Mouse (Mus musculus) cortical plate, adult 2 months (tissue): ENCODE results near the gene Zgrf1. TPM values are rescaled to one million over a fixed set of nuclear protein-coding genes. Genes with fewer than 3 reads are reported as not detected.

Experiments used
- H3K27ac ChIP-seq: fragments of 200-500 bp; 2 replicates; pipeline ENCODE4 v1.5.1; 2012; ENCODE audit warnings: low read length, control low read depth, inconsistent platforms; ENCODE audit not compliant: insufficient read depth
- H3K4me1 ChIP-seq: fragments of 200-500 bp; 2 replicates; pipeline ENCODE4 v1.6.1; 2011; ENCODE audit warnings: low read length; ENCODE audit not compliant: control insufficient read depth, insufficient read depth
- H3K4me3 ChIP-seq: fragments of 200-500 bp; 2 replicates; pipeline ENCODE4 v1.5.1; 2011; ENCODE audit warnings: mild to moderate bottlenecking, low read length, control low read depth; ENCODE audit not compliant: insufficient read depth
- CTCF ChIP-seq: fragments of 200-500 bp; IDR thresholded peaks from 2 replicates; pipeline ENCODE4 v1.5.1; 2011; ENCODE audit warnings: mild to moderate bottlenecking, control low read depth, low read length; ENCODE audit not compliant: insufficient read depth; ENCODE audit errors: extremely low read depth
- POLR2A ChIP-seq: fragments of 200-500 bp; IDR thresholded peaks from 2 replicates; pipeline ENCODE4 v1.6.1; 2011; ENCODE audit warnings: mild to moderate bottlenecking, low read length, control low read depth; ENCODE audit not compliant: insufficient read depth; ENCODE audit errors: extremely low read depth
- polyA plus RNA-seq: library from polyadenylated mRNA; depleted of rRNA; stranded (reverse); fragments of >200 nt; gene quantifications from 2 replicates; pipeline ENCODE4 v1.2.3, GENCODE M21; 2012; rRNA removed

The Zgrf1 gene
- polyA plus RNA-seq, 1 experiment, result 6.8 TPM

DNA sequence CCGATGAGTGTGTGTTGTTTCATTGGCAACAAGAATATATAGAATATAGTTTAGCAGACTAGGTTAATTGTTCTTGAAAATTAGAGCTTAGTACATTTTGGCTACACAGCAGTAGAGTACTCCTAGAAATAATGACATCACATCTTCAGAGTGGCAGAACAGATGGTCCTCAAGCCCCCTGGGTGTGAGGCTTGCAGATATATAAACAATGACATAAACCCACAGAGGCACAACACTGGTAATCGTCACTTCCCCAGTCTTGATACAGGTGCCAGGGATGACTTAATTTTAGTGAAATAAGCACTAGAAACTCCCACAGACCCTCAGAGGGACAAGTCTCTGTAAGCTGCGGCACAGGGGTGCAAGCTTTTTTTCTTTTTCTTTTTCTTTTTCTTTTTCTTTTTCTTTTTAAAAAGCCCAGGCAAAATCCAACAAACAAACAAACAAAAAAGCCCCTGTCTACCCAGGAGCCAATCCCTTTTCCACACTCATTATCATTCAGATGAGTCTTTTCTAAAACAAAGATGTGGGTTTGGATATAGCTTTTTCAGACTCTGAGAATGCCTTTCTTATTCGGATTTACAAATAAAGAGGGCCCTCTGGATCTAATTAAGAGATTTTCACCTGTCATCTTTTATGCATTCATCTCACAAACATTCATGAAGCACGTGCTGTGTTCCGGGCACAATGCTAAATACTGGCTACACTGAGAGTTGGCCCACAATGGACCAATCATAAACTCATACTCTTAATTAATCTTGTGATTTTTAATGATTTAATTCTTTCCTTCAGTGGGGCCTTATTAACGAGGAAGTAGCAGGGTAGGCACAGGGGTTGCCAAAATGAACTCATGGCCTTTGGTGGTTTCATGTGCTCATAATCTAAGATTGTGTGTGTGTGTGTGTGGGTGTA, 98.7 kb downstream of the Zgrf1 start:
- H3K4me1 ChIP-seq, result no peaks in the 10 kb centered on the region
- no peak overlapping the region for H3K4me3 ChIP-seq
- no peak overlapping the region for H3K27ac ChIP-seq
- no peak for TF ChIP-seq POLR2A
- no peak for TF ChIP-seq CTCF

DNA sequence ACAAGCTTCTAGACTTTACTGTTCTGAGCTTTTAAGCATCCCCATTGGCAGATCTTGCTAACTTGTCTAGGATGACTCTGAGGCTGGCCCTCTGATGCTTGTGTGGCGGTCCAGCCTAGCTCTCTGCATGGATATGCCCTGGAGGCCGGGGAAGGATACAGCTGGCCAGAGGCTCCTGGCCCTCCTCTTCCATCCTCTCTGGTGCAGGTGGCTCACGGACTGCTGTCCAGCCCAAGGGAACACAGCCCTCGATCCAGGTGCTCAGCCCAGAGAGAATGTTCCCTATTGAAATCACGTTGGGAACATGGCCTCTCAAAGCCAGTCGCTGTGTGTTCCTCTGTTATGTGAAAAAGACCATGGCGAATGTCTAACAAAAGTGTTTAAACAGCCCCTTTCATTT, 107.4 kb downstream of the Zgrf1 start:
- Histone ChIP-seq H3K4me3 (no peak overlapping the region), H3K27ac (no peak overlapping the region), H3K4me1 (no peaks in the 10 kb centered on the region; the same call in 1 of the 2 replicates)
- TF ChIP-seq POLR2A, result no peak
- no peak for TF ChIP-seq CTCF

DNA sequence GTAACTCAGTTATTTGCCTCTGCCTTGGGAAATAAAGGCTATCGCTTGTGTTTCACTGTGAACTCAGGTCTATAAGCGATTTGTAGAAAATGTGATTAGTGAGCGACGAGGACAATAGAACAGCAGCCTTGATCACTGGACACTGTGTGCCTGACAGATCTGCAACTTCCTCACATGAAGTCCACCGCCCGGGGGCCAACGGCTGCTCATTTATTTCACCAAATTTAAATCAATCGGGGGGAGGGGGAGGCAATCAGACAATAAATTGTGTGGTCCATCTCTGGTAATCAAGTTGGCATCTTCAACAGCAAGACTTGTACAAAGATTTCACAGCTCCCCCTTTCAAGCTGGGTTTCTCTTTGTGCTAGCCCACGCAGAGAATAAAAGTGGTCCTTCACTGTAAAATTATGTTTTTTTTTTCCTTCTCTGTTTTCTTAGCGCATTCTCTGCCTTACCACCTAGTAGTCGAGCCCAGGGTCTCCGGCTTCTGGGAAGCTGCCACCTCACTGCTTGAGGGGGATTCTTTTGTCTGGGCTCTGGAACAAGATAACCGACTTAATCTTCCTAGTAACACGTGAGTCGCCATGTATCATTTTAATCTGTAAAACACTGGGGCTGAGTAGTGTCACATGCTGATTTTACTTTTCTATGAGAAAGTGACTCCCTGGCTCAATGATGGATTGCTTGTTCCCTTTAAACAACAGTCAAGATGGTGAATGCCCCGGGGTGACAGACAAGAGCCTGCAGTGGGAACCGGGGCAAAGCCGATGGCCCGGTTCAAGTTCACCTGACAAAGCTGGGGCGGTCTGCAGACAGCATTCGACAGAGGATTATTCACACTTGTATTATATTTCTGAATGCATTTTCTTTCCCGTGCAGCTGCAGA, 108.6 kb downstream of the Zgrf1 start:
- Histone ChIP-seq H3K4me1 (no peaks in the 10 kb centered on the region; the same call in 1 of the 2 replicates), H3K27ac (no peak overlapping the region), H3K4me3 (no peak overlapping the region)
- no peak for TF ChIP-seq CTCF

Other genes starting within 250 kb of the Zgrf1 start
- gene Ank2, start 54.1 kb upstream of the Zgrf1 start, polyA plus RNA-seq, result 348 and 352 TPM in 2 replicates
- 13.1 and 13.8 TPM in 2 replicates for gene Larp7, start 140 bp upstream of the Zgrf1 start, polyA plus RNA-seq
- gene Neurog2, start 79.6 kb downstream of the Zgrf1 start, polyA plus RNA-seq, result 1.4 TPM in 2 replicates
- 4.3 and 4.5 TPM in 2 replicates for gene Alpk1, start 227.0 kb downstream of the Zgrf1 start, polyA plus RNA-seq
- gene Tifa, start 236.3 kb downstream of the Zgrf1 start, polyA plus RNA-seq, result 7.7 and 9.1 TPM in 2 replicates